Mouse (Mus musculus): ENCODE measurements around the gene Lst1. TPM values are rescaled to one million over a fixed set of nuclear protein-coding genes. Genes with fewer than 3 reads are reported as not detected.

The Lst1 gene
- total RNA-seq, 2 experiments from 2014 or later = 6.1 to 10.1 TPM

GRCm38 (mm10) chr17:35140490-35140996 is 47.7 kb downstream of the Lst1 start:
- intact Hi-C loops (cut with DNase I) = no loop called here
- no peak for DNase-seq (ENCODE audit: low spot score in 2 of 2)

DNA sequence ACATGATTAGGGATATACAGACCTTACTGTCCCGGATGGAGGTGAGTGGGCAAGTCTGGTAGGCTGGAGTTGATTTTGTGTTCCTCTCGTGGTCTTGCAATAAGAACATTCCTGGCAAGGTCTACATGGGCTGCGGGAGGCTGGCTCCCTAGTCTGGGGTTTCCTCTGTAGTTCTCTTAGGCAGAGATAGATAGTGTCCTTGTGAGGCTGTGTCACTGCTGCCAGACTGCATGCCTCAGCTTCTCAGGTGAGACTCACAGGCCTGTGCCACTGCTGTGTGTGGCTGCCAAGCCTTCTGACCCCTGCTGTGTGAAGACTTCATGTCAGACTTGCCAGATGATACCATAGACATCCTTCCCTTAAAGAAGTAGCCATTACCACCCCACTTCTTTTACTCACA is 49.0 kb downstream of the Lst1 start:
- no peak for DNase-seq (ENCODE audit: low spot score in 2 of 2)
- intact Hi-C loops (cut with DNase I) = no loop called here

DNA sequence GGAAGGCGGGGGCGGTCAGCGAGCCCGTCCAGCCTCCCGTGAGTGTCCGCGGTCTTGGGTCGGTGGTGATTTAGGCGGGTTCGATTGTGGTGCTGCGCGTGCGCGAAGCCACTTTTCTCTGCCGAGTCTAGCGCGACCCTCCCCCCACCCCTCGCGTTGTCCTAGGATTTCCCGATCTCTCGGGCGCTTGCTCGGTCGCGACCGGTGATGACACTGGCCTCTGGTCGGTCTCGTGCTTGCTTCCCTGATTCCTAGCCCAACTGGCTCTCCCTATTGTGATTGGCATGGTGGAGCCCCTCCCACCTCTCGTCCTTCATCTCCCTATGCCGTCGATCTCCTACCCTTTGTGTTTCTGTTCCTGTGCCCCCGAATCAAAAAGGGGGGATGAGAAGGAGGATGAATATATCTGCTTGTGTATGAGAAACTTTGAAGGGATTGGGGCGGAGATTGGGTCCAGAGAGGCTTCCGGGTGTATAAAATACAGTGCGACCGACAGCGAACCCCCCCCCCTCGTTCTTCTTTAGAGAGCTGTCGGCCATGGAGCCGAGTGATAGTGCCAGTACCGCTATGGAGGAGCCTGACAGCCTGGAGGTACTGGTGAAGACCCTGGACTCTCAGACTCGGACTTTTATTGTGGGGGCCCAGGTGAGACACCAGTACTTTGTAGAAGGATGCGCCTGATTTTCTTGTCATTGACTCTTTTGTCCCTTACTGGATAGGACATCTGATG is 52.5 kb downstream of the Lst1 start:
- intact Hi-C loops (cut with DNase I) = loop anchor here (1.0 kb wide), 1 partner anchor 29 kb away; the partner anchor contains the start of gene Prrc2a
- no peak for DNase-seq (ENCODE audit: low spot score in 2 of 2)

Small RNAs within 50 kb of the gene (microRNA-seq; reads per million reads assigned to microRNA genes)
- gene Mir6973a (0 reads per million in 2 experiments), gene Mir6974 (0 to 1.7 reads per million in 2 experiments)

Other genes with a start within 250 kb of the Lst1 start
- gene Hspa1b, start 229.2 kb downstream of the Lst1 start, total RNA-seq (2021) = 10 to 100 TPM in 1 of 2 experiments, 1 to 10 TPM in 1; 9.9 to 15.0 TPM
- not detected for gene Gm20481, start 218.5 kb downstream of the Lst1 start, total RNA-seq (2021)
- gene Hspa1a, start 216.3 kb downstream of the Lst1 start, total RNA-seq (2021) = 10 to 100 TPM; 10.8 to 12.6 TPM
- gene Hspa1l, start 215.7 kb downstream of the Lst1 start, total RNA-seq (2021) = under 1 TPM; 0.27 to 0.34 TPM
- 10 to 100 TPM; 17.3 to 18.0 TPM for gene Lsm2, start 206.6 kb downstream of the Lst1 start, total RNA-seq (2021)
- 10 to 100 TPM; 38.0 to 44.7 TPM for gene Vars, start 187.5 kb downstream of the Lst1 start, total RNA-seq (2021)
- under 1 TPM; 0.30 to 0.37 TPM for gene Vwa7, start 171.9 kb downstream of the Lst1 start, total RNA-seq (2021)
- gene Sapcd1, start 160.4 kb downstream of the Lst1 start, total RNA-seq (2021) = under 1 TPM; 0.60 to 0.83 TPM
- gene Msh5, start 141.7 kb downstream of the Lst1 start, total RNA-seq (2021) = under 1 TPM; 0.76 to 0.96 TPM
- 10 to 100 TPM in 1 of 2 experiments, 1 to 10 TPM in 1; 9.9 to 11.6 TPM for gene Clic1, start 138.5 kb downstream of the Lst1 start, total RNA-seq (2021)
- 10 to 100 TPM; 12.1 to 12.5 TPM for gene Ddah2, start 129.4 kb downstream of the Lst1 start, total RNA-seq (2021)
- not detected for gene Ly6g6c, start 123.1 kb downstream of the Lst1 start, total RNA-seq (2021)
- gene Mpig6b, start 122.3 kb downstream of the Lst1 start, total RNA-seq (2021) = not detected
- gene Ly6g6e, start 111.5 kb downstream of the Lst1 start, total RNA-seq (2021) = 1 to 10 TPM; 2.4 to 2.7 TPM
- 1 to 10 TPM in 1 of 2 experiments, under 1 TPM in 1; 0.69 to 1.9 TPM for gene Ly6g6d, start 110.4 kb downstream of the Lst1 start, total RNA-seq (2021)
- gene Ly6g6f, start 102.8 kb downstream of the Lst1 start, total RNA-seq (2021) = not detected
- 100 to 1,000 TPM; 107 to 109 TPM for gene Abhd16a, start 99.2 kb downstream of the Lst1 start, total RNA-seq (2021)
- gene Ly6g5c, start 80.2 kb downstream of the Lst1 start, total RNA-seq (2021) = not detected
- under 1 TPM; 0.69 to 0.94 TPM for gene Ly6g5b, start 73.0 kb downstream of the Lst1 start, total RNA-seq (2021)
- gene Gpank1, start 67.0 kb downstream of the Lst1 start, total RNA-seq (2021) = 10 to 100 TPM; 13.1 to 15.2 TPM
- gene Csnk2b, start 66.4 kb downstream of the Lst1 start, total RNA-seq (2021) = 100 to 1,000 TPM; 183 to 185 TPM
- gene D17H6S53E, start 62.1 kb downstream of the Lst1 start, total RNA-seq (2021) = 10 to 100 TPM; 24.1 to 29.8 TPM
- not detected for gene Apom, start 56.4 kb downstream of the Lst1 start, total RNA-seq (2021)
- 100 to 1,000 TPM; 286 to 292 TPM for gene Bag6, start 53.3 kb downstream of the Lst1 start, total RNA-seq (2021)
- gene Prrc2a, start 23.5 kb downstream of the Lst1 start, total RNA-seq (2021) = 100 to 1,000 TPM; 268 to 285 TPM
- 10 to 100 TPM; 10.8 to 11.1 TPM for gene Aif1, start 12.4 kb downstream of the Lst1 start, total RNA-seq (2021)
- under 1 TPM; 0.64 to 0.99 TPM for gene Ltb, start 6.0 kb upstream of the Lst1 start, total RNA-seq (2021)
- not detected for gene Tnf, start 13.6 kb upstream of the Lst1 start, total RNA-seq (2021)
- under 1 TPM; 0.34 to 0.39 TPM for gene Lta, start 16.9 kb upstream of the Lst1 start, total RNA-seq (2021)
- gene Gm16181, start 32.4 kb upstream of the Lst1 start, total RNA-seq (2021) = not detected
- 100 to 1,000 TPM; 514 to 578 TPM for gene Atp6v1g2, start 45.2 kb upstream of the Lst1 start, total RNA-seq (2021)
- gene Nfkbil1, start 47.4 kb upstream of the Lst1 start, total RNA-seq (2021) = 10 to 100 TPM; 11.7 to 12.8 TPM
- gene Ddx39b, start 53.3 kb upstream of the Lst1 start, total RNA-seq (2021) = 100 to 1,000 TPM; 207 to 209 TPM
- gene H2-D1, start 74.3 kb upstream of the Lst1 start, total RNA-seq (2021) = 10 to 100 TPM; 18.5 to 18.7 TPM
- under 1 TPM; 0.39 to 0.96 TPM for gene H2-Q1, start 132.0 kb upstream of the Lst1 start, total RNA-seq (2021)
- gene H2-Q2, start 153.8 kb upstream of the Lst1 start, total RNA-seq (2021) = under 1 TPM; 0.30 to 0.78 TPM
- gene H2-Q4, start 191.2 kb upstream of the Lst1 start, total RNA-seq (2021) = 1 to 10 TPM; 1.4 to 1.9 TPM
- under 1 TPM in 1 of 2 experiments, not detected in 1; 0.34 TPM for gene H2-Q6, start 236.4 kb upstream of the Lst1 start, total RNA-seq (2021)